Mouse (Mus musculus) heart, adult 2 months (tissue): ENCODE measurements around the gene Rsph14. TPM values are rescaled to one million over a fixed set of nuclear protein-coding genes. Genes with fewer than 3 reads are reported as not detected.

Experiments
- DNase-seq, 2 experiments: peaks; one replicate each; pipeline ENCODE4 v3.0.0; 2021
- H3K27ac ChIP-seq: fragments of 200-600 bp; 2 replicates; pipeline ENCODE4 v1.8.1; 2022
- H3K27me3 ChIP-seq: fragments of 200-500 bp; 2 replicates; pipeline ENCODE4 v1.6.1; 2012; ENCODE audit warnings: mild to moderate bottlenecking, low read length, inconsistent platforms, mixed read lengths; ENCODE audit not compliant: control insufficient read depth, insufficient read depth
- H3K36me3 ChIP-seq: fragments of 200-500 bp; 2 replicates; pipeline ENCODE4 v1.6.1; 2012; ENCODE audit warnings: low read length, inconsistent platforms; ENCODE audit not compliant: control insufficient read depth, insufficient read depth
- H3K4me1 ChIP-seq: fragments of 200-500 bp; 2 replicates; pipeline ENCODE4 v1.6.1; 2011; ENCODE audit warnings: low read length; ENCODE audit not compliant: control insufficient read depth, insufficient read depth
- H3K4me3 ChIP-seq: fragments of 200-600 bp; 2 replicates; pipeline ENCODE4 v1.8.1; 2022
- H3K79me2 ChIP-seq: fragments of 200-500 bp; replicated peaks from 2 replicates; pipeline ENCODE4 v1.6.1; 2012; ENCODE audit warnings: mild to moderate bottlenecking, inconsistent platforms, low read length, moderate library complexity, mixed read lengths; ENCODE audit not compliant: control insufficient read depth, insufficient read depth
- H3K9ac ChIP-seq: fragments of 200-500 bp; 2 replicates; pipeline ENCODE4 v1.6.1; 2012; ENCODE audit warnings: low read depth, mild to moderate bottlenecking, control low read depth, inconsistent platforms, low read length, mixed read lengths
- CTCF ChIP-seq: fragments of 200-600 bp; IDR thresholded peaks from 2 replicates; pipeline ENCODE4 v1.8.1; 2022; ENCODE audit warnings: antibody characterized with exemption, mild to moderate bottlenecking, moderate library complexity
- EP300 ChIP-seq: fragments of 200-500 bp; IDR thresholded peaks from 2 replicates; pipeline ENCODE4 v1.6.1; 2011; ENCODE audit warnings: low read depth, low read length, control low read depth; ENCODE audit not compliant: insufficient read depth
- POLR2A ChIP-seq: fragments of 200-500 bp; IDR thresholded peaks from 2 replicates; pipeline ENCODE4 v1.6.1; 2011; ENCODE audit warnings: mild to moderate bottlenecking, low read depth, low read length, control low read depth; ENCODE audit not compliant: insufficient read depth
- WGBS: fragments of 180-500 bp; shearing (Covaris S2); methylation state at CpG from one replicate; pipeline ENCODE4 v1.1.7; 2018; 5-methylcytosine and 5-hydroxymethylcytosine counted together
- intact Hi-C: fragments of 180-260 bp; cut with DNase I; formaldehyde crosslinking; loops from one replicate; pipeline ENCODE4 v1.15.1; 2025
- polyA plus RNA-seq: library from polyadenylated mRNA; depleted of rRNA; stranded (reverse); fragments of >200 nt; gene quantifications from 2 replicates; pipeline ENCODE4 v1.2.3, GENCODE M21; 2012; rRNA removed
- total RNA-seq, 2 experiments: library from RNA; stranded (reverse); gene quantifications; 2 replicates each; pipeline ENCODE4 v1.2.3; 2021

Rsph14 gene
- total and polyA plus RNA-seq, 3 experiments: 0.86 TPM; not detected in 2

- no peak overlapping the region for H3K4me3 ChIP-seq
- DNase-seq: no peak
- intact Hi-C loops: loop anchor here (5.0 kb wide), 2 partner anchors 98 to 228 kb away; no protein-coding TSS in a partner anchor
- no peak for TF ChIP-seq EP300
- no peak for TF ChIP-seq CTCF
- TF ChIP-seq POLR2A: no peak
- H3K27me3 ChIP-seq: no peaks in the 10 kb centered on the region; the same call in 1 of the 2 replicates
- no peaks in the 10 kb centered on the region for H3K79me2 ChIP-seq
- H3K36me3 ChIP-seq: no peaks in the 10 kb centered on the region
- no peak overlapping the region for H3K9ac ChIP-seq
- no peak overlapping the region for H3K27ac ChIP-seq
- no peaks in the 10 kb centered on the region for H3K4me1 ChIP-seq
- WGBS: 89% methylated on average over 14 of the region's 14 CpGs
These were observed 108.1 kb downstream of the Rsph14 start for GRCm38 (mm10) chr10:74924274-74924673.

GRCm38 (mm10) chr10:74922763-74923162, 109.6 kb downstream of the Rsph14 start:
- H3K36me3 ChIP-seq: no peaks in the 10 kb centered on the region
- no peak overlapping the region for H3K27ac ChIP-seq
- no peaks in the 10 kb centered on the region for H3K79me2 ChIP-seq
- no peak overlapping the region for H3K9ac ChIP-seq
- no peaks in the 10 kb centered on the region for H3K4me1 ChIP-seq
- 43% methylated on average over 6 of the region's 6 CpGs for WGBS
- intact Hi-C loops: loop anchor here (5.0 kb wide), 2 partner anchors 100 to 230 kb away; no protein-coding TSS in a partner anchor
- TF ChIP-seq CTCF (peak; percentile 67), POLR2A (no peak)
- no peaks in the 10 kb centered on the region; the same call in 1 of the 2 replicates for H3K27me3 ChIP-seq
- no peak overlapping the region for H3K4me3 ChIP-seq
- no peak for DNase-seq

- no peaks in the 10 kb centered on the region for H3K79me2 ChIP-seq
- intact Hi-C loops: loop anchor here (5.0 kb wide), 2 partner anchors 101 to 231 kb away; no protein-coding TSS in a partner anchor
- no peak overlapping the region for H3K27ac ChIP-seq
- H3K4me3 ChIP-seq: no peak overlapping the region
- H3K9ac ChIP-seq: no peak overlapping the region
- DNase-seq: no peak
- H3K36me3 ChIP-seq: no peaks in the 10 kb centered on the region
- peaks cover 1% of the 10 kb centered on the region; the same call in 1 of the 2 replicates for H3K27me3 ChIP-seq
- H3K4me1 ChIP-seq: no peaks in the 10 kb centered on the region
- WGBS: 81% methylated on average over 11 of the region's 11 CpGs
- TF ChIP-seq POLR2A (no peak), EP300 (no peak), CTCF (no peak)
These were observed 110.8 kb downstream of the Rsph14 start for GRCm38 (mm10) chr10:74921614-74922013.

DNA sequence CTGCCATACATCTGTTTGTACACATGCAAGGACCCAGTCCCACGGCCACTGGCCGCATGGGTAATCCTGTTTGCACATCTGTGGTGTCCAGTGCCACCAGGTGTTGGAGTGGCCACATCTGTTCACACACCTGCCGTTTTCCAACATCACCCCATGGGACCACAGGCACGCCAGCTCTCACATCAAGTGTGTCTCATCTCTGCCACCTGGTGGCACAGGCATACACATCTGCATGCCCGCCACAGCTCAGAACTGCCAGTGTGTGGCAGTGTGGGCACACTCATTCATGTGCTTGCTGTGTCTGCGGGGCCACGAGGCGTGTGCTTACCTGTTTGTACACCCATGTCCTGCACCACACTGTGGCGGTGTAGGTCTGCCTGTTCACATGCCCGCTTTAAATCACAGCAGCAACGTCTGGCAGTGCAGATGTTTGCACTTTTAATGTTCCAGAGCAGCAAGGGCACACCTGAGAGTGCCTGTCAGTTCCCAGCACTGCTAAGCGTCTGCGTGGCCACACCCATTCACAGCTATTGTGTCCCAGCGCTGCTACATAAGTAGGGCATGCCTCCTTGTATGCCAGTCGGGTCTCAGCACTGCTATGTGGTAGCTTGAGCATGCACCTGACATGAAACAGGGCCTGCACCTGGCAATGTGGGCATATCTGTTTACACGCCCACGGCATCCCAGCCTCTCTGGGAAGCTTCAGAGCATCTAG, 111.4 kb downstream of the Rsph14 start:
- intact Hi-C loops: loop anchor here (5.0 kb wide), 2 partner anchors 101 to 231 kb away; no protein-coding TSS in a partner anchor
- Histone ChIP-seq H3K79me2 (no peaks in the 10 kb centered on the region), H3K4me3 (no peak overlapping the region), H3K36me3 (no peaks in the 10 kb centered on the region), H3K27ac (no peak overlapping the region), H3K27me3 (peaks cover 1% of the 10 kb centered on the region; the same call in 1 of the 2 replicates), H3K4me1 (no peaks in the 10 kb centered on the region), H3K9ac (no peak overlapping the region)
- DNase-seq: peak; percentile 34 to 42
- 39% methylated on average over 17 of the region's 17 CpGs for WGBS
- peak; percentile 76 for TF ChIP-seq CTCF
- TF ChIP-seq EP300: no peak
- TF ChIP-seq POLR2A: no peak

- 0 out of 2 replicates have a peak, but pooled peaks cover 1% of the 10 kb centered on the region for H3K27me3 ChIP-seq
- no peak for DNase-seq
- intact Hi-C loops: no loop called here
- 26% methylated on average over 5 of the region's 5 CpGs for WGBS
- no peak for TF ChIP-seq POLR2A
- no peak for TF ChIP-seq CTCF
- no peak for TF ChIP-seq EP300
- no peak overlapping the region for H3K9ac ChIP-seq
- H3K4me3 ChIP-seq: no peak overlapping the region
- H3K27ac ChIP-seq: no peak overlapping the region
- H3K79me2 ChIP-seq: no peaks in the 10 kb centered on the region
- H3K36me3 ChIP-seq: no peaks in the 10 kb centered on the region
- H3K4me1 ChIP-seq: no peaks in the 10 kb centered on the region
These were observed 113.1 kb downstream of the Rsph14 start for GRCm38 (mm10) chr10:74919277-74919676.

DNA sequence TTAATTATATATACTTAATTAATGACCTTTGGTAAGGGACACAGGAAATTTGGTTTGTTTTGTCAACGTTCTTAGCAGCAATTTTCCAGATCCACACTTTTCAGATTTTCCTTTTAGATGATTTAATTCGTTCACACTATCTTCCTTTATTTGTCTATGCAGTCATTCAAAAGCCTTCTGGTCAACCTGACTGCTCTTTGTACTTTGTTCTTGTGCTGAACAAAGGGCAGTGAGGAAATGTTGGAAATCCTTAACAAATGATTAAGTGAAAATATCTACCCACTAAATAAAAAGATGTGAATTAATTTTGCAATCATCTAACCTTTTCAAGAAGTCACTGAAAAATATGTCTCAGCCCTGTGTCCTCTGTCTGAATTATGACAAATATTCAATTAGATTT, 124.0 kb downstream of the Rsph14 start:
- no peak overlapping the region for H3K9ac ChIP-seq
- no peaks in the 10 kb centered on the region for H3K4me1 ChIP-seq
- WGBS: 53% methylated on average over 2 of the region's 2 CpGs
- no peak overlapping the region for H3K4me3 ChIP-seq
- intact Hi-C loops: no loop called here
- DNase-seq: no peak
- H3K27me3 ChIP-seq: no peaks in the 10 kb centered on the region
- H3K27ac ChIP-seq: no peak overlapping the region
- no peak for TF ChIP-seq CTCF
- TF ChIP-seq EP300: no peak
- no peak for TF ChIP-seq POLR2A
- no peaks in the 10 kb centered on the region for H3K79me2 ChIP-seq
- no peaks in the 10 kb centered on the region for H3K36me3 ChIP-seq

Other genes with a start within 250 kb of the Rsph14 start
- gene Gnaz, start 65.4 kb downstream of the Rsph14 start, total RNA-seq: 1 to 10 TPM; 1.0 to 1.3 TPM
- gene Gnaz, start 65.4 kb downstream of the Rsph14 start, polyA plus RNA-seq: 0.61 and 0.80 TPM in 2 replicates
- 1 to 10 TPM in 1 of 2 experiments, under 1 TPM in 1; 0.57 to 1.0 TPM for gene Rab36, start 4.5 kb upstream of the Rsph14 start, total RNA-seq
- 3.2 and 3.4 TPM in 2 replicates for gene Rab36, start 4.5 kb upstream of the Rsph14 start, polyA plus RNA-seq
- gene Bcr, start 28.0 kb upstream of the Rsph14 start, total RNA-seq: 1 to 10 TPM; 9.9 to 10.0 TPM
- 7.3 and 8.5 TPM in 2 replicates for gene Bcr, start 28.0 kb upstream of the Rsph14 start, polyA plus RNA-seq
- 10 to 100 TPM; 37.9 to 39.6 TPM for gene Specc1l, start 179.5 kb upstream of the Rsph14 start, total RNA-seq
- gene Specc1l, start 179.5 kb upstream of the Rsph14 start, polyA plus RNA-seq: 17.4 and 17.9 TPM in 2 replicates